Mouse (Mus musculus) gastrocnemius, adult 8-10 months (tissue): ENCODE results near the gene Pifo. TPM values are rescaled to one million over a fixed set of nuclear protein-coding genes. Genes with fewer than 3 reads are reported as not detected.
"Not testable (repeated sequence)": the region's sequence is repeated elsewhere in the genome, so short reads cannot be mapped to it uniquely, and the experiment has no call there.

Experiments
- DNase-seq, 2 experiments: peaks; one replicate each; pipeline ENCODE4 v3.0.0; 2022; ENCODE audit warnings: low spot score in 2 of 2
- total RNA-seq, 4 experiments: library from RNA; stranded (reverse); gene quantifications; 2 replicates each; pipeline ENCODE4 v1.2.4; 2022

The Pifo gene
- total RNA-seq: under 1 TPM in 2 of 4 experiments, not detected in 2; 0.36 to 0.54 TPM

- no peak for DNase-seq
Measured at GRCm38 (mm10) chr3:106014546-106014945, at the start of gene Pifo. Gene Pifo (minus strand): TSS chr3:106014646.

- DNase-seq: no peak
Measured at GRCm38 (mm10) chr3:106057966-106058365, 43.5 kb upstream of the Pifo start.

DNA sequence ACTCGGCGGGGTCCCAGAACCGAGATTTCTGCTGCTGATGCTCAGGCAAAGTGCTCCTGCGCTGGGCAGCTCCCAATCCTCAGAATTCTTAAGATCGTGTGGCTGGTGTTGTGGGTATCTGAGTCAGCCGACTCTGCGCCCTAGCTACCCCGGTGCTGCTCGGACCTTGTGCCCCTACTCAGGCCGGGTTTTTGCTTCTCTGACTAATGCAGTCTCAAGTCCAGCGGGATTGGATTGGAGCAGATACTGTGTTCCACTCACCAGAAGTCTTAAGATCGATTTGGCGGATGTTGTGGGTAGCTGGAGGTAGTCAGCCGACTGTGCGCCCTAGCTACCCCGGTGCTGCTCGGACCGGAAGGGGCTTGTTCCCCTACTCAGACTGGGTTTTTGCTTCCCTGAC, 37.5 kb upstream of the Pifo start:
- DNase-seq: no peak

GRCm38 (mm10) chr3:106040306-106040705, 25.9 kb upstream of the Pifo start:
- no peak for DNase-seq

- no peak for DNase-seq
Measured at GRCm38 (mm10) chr3:106032781-106033180, 18.3 kb upstream of the Pifo start, which contains the start of gene Chil5. Gene Chil5 (minus strand): TSS chr3:106032814.

DNA sequence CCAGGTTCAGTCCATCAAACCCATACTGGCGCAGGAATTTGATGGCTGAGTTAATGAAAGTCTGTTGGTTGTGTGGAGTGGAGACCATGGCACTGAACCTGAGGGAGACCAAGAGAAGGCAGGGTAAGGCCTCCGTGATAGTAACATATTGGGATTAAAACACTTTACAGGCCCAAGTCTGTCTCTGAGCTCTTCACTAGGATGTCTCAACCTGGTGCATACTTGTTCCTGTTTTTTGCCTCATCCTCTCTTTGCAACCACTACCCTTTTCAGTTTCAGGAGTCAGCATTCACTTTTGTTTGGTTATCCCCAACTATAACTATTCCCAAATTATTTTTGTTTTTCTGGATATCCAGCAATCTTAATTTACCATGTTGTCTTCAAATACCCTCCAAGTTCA, 9.7 kb upstream of the Pifo start:
- no peak for DNase-seq

DNA sequence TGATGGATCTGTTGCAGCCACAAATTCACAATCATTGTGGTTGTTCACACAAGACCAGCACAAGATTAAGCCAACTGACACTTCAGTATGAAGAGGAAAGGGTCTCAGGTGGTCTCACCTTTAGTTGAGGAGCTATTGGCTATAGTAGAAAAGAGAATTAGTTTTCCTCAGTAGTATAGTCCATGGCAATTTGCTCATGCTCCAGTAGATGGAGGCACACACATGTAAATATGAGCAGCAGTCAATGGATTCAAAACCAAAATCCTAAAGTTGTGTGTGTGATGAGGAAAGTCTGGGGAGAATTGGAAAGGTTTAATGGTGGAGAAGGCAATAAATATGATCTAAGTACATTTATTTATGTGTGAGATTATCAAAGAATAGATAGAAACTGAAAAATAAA, 7.4 kb upstream of the Pifo start:
- DNase-seq: no peak

- not testable (repeated sequence) for DNase-seq
Measured at GRCm38 (mm10) chr3:106003360-106003759, 11.1 kb downstream of the Pifo start.

DNA sequence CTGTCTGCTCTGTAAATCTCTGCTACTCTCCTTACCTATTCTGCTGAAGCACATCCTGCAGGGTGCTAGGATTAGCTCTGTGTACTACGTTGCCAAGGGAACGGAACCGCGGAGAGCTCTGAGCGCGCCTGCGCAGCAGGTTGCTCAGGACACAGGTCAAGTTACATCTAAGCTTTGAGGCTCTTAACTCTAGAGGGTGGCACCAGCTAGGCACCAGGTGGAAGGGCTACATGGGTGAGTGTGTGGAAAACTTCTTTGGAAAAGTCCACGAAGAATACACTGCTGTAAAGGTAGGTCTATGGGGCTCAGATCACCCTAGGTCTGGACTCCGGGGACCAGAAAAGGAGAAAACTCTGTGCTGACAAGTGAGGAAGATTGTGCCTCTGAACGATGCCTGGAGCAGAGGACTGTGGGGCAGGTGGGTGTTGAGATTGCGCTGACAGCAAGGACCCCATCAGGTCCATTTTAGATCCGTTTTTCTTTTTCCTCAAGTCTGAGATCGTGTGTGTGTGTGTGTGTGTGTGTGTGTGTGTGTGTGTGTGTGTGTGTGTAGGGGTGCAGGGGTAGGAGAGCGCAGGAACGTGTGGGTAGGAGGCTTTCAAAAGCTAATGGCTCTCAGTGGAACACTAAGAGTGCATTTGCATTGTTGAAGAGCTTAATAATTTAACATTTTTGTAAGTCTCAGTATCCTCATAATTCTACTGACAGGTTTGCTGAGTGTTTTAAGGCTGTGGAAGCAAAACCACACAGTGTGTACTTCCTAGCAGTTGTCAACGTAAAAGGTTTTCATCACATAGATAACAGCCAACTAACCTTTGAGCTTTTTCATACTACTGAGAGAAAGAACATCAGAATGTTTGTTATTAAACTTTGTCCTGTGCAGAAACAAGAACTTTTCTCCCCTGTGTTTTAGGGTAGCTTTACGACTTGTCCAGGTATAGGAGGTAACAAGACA, 12.8 kb downstream of the Pifo start:
- no peak for DNase-seq

- DNase-seq: no peak
Measured at GRCm38 (mm10) chr3:106000707-106001375, 13.6 kb downstream of the Pifo start.

GRCm38 (mm10) chr3:105994730-105995129, 19.7 kb downstream of the Pifo start:
- DNase-seq: no peak

GRCm38 (mm10) chr3:105991653-105992283, 22.7 kb downstream of the Pifo start:
- DNase-seq: no peak

- DNase-seq: not testable (repeated sequence)
Measured at GRCm38 (mm10) chr3:105989611-105990010, 24.8 kb downstream of the Pifo start.

DNA sequence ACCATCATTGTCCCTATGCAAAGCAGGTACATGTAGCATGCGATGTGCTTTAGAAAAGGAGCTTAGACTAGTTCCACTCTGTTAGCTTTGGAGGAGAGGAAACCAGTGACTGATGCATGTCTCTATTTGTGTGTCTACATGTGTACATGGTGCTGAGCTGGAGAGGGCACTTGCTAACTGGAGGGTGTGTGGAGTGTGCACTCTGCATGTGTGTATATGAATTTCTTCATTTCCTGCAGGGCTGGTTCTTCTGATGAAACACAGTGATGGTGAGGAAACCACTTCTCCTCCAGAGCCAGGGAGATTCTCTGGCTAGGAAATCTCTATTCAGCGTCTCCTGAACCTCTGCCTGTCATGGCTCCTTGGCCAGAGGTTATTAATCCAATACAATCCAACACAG, 40.3 kb downstream of the Pifo start:
- DNase-seq: no peak

DNA sequence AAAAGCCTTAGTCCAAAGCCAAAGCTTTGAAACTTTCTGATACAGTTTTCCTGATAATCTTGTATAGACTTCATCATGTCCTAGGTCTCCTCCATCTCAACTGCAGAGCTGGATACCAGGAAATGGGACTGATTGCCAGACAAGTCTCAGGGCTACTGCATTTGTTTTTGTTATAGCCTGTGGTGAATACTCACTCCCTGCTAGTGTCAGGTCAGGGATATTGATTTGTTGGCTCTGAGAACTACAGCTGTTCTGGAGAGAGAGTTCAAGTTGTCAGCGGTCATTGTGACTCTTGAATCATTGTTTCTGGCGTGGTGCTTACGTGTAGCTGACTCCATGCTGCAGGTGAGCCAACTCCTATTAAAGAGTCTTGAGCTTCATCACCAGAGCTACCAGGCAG, 41.0 kb downstream of the Pifo start, which contains the start of gene Ovgp1:
Ovgp1 (plus strand) TSS at position 301 of the 400 bp plus-strand sequence.
- DNase-seq: no peak

DNA sequence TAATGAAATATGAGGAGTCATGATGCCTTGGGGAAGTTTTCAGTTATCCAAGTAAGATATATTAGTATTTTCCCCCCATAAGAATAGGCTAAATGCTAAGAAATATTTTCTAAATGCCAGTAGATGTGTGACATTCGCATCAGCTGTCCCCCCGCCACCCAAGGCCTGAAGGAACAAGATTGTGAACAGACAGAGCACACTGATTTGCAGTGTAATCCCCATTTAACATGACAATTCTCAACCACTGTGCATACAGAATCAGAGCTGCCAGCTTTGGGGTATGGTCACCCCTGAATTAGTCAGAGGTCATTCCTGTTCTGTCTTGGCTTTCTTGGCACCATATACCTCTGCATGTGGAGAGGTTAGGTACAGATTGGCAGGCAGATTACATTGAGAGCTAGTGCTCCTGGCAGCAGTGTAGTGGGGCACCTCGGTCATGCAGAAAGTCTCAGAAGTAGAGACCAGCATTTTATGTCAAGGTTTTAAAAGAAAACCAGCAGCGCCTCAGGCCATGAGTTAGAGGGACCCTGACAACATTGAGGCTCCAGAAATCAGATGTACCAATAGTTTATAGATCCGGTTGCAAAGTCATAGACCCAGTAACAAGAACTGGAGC, 42.5 kb downstream of the Pifo start:
- DNase-seq: no peak

DNA sequence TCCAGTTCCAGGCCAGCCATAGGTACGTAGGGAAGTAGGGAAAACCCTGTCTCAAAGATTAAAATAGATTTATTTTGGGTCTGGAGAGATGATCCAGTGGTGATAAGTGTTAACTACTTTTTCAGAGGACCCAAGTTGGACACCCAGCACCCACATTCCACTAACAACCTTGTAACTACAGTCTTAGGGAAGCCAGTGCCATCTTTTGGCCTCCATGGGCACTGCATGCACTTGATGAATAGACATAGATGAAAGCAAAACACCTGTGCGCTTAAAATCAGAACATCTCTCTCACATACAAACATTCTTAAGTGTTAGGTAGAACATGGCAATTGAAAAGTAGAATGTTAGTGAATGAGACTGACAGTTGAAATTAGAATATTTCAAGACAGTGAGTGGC, 53.7 kb downstream of the Pifo start:
- DNase-seq: no peak

DNA sequence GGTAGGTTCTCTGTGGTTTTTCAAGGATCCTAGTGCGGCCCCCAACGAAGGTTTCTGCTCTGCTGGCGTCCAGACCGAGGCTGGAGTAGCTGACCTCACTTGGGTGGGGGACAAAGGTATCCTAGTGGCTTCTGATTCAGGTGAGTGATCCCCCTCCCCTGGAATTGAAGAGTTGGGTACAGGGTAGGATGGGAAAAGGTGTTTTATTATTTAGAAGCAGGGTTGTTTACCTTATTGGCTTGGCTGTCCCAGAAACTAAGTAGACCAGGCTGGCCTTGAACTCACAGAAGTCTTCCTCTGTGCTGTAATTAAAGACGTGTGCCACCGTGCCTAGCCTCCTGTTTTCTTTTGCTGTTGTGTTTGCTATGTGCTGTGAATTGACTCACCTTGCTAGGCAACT, 54.4 kb downstream of the Pifo start, which contains the start of gene Atp5f1:
Atp5f1 (minus strand) TSS at position 101 of the 400 bp plus-strand sequence.
- DNase-seq: no peak

DNA sequence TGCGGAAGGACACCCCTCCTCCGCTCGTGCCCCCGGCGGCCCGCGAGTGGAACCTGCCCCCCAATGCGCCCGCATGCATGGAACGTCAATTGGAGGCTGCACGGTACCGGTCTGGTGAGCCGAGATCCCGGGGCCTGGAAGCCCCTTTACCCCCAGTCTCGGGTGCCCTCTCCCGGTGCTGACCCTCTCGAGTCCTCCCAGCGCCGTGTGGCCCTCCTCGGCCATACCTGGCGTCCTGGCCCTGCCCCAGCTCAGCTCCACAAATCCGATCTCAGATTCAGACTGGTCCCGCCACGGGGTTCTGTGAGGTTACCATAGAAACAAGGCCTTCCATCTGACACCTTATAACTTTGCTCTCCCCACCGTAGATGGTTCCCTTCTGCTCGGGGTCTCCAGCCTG, 54.9 kb downstream of the Pifo start:
- DNase-seq: no peak

DNA sequence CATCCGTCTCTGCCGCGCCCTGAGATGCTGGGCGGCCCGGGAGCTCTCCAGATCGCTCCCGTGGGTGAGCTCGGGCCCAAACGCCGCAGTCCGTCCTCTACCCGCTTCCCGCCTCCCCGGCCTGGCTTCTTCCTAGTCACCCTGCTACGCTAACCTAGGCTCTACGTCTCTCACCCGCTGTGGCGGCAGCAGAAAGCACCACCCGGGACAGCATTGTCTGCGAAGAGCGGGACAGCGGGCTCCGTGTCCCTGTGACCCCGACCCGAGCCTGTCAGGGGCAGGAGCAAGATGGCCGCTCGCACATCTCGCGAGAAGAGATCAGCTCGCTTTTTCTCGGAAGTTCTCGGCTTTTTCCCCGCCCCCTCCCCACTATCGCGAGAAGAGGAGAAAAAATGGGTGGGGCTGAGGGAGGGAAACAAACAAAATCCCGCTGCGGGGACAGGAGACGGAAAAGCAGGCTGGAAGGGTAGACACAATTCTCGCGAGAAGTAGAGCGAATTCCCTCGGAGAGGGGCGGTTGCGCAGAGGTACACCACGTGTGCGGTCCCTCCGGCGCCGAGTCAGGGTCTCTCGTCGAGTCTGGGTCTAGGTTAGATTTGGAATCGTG, 55.4 kb downstream of the Pifo start, which contains the start of gene Wdr77:
Wdr77 (plus strand) TSS at position 396 of the 607 bp plus-strand sequence.
- peak; percentile 91 to 92 for DNase-seq

DNA sequence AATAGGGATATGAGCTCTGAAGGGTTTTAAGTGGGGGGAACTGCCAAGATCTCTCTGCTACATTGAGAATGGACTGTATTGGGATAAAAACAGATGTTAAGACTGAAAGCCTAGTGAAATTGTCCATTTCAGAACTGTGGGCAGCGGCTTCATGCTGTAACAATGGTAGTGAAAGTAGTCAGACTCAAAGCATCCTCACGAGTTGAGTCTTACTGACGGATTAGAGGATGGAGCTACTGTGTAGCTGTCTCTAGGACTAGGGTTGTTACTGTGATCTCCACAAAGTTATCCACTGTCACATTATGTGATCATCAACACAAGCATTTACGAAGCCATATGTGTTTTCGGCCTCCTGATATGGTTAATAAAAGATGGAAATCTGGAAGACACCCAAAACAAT, 56.2 kb downstream of the Pifo start:
- DNase-seq: no peak
